Mouse (Mus musculus): Measurements from ENCODE around the gene Mthfd1l. TPM values are rescaled to one million over a fixed set of nuclear protein-coding genes. Genes with fewer than 3 reads are reported as not detected.
"Not testable (repeated sequence)": the region's sequence is repeated elsewhere in the genome, so short reads cannot be mapped to it uniquely, and the experiment has no call there.

The Mthfd1l gene
- polyA plus RNA-seq, 1 experiment, result 12.7 TPM

GRCm38 (mm10) chr10:4203651-4204050, 230.7 kb downstream of the Mthfd1l start:
- DNase-seq (ENCODE audit: low spot score), result not testable (repeated sequence)

- DNase-seq (ENCODE audit: low spot score), result no peak
These were observed 236.1 kb downstream of the Mthfd1l start for GRCm38 (mm10) chr10:4209040-4209439.

- no peak for DNase-seq (ENCODE audit: low spot score)
These were observed 237.6 kb downstream of the Mthfd1l start for GRCm38 (mm10) chr10:4210313-4211066.

DNA sequence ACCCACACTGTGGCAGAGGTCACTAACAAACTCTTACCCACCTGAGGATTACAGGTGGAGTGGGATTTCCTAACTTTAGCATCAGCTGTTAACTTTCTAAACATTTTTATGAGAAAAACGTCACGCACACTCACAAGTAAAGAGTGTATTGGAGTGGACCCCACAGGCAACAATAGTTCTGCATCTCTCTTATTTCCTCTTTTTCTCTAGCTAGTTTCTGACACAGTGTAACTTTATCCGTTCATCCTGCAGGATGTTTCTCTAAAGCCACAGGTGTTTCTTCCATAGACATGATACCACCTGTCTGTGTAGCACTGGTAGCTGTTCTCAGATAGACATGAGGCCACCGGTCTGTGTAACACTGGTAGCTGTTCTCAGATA, 238.1 kb downstream of the Mthfd1l start:
- DNase-seq (ENCODE audit: low spot score), result no peak

Other genes starting within 250 kb of the Mthfd1l start
- gene Plekhg1, start 232.8 kb upstream of the Mthfd1l start, polyA plus RNA-seq (2012; rRNA removed), result 8.2 and 9.2 TPM in 2 replicates

All from urinary bladder, adult 2 months (tissue).